Mouse (Mus musculus) lung, embryonic 14.5 days (tissue): ENCODE measurements around the gene Dnmt3c. TPM values are rescaled to one million over a fixed set of nuclear protein-coding genes. Genes with fewer than 3 reads are reported as not detected.
A peak's percentile ranks its signal among the peaks of the same experiment; 100 is the strongest.

Source experiments
- ATAC-seq: fragments of 200-750 bp; cut with Nextera tagmentation; 2 replicates; pipeline ENCODE4 v1.8.0; 2017; ENCODE audit warnings: mild to moderate bottlenecking, moderate TSS enrichment, moderate library complexity; ENCODE audit not compliant: insufficient read depth
- DNase-seq: peaks from one replicate; pipeline ENCODE4 v3.0.0-alpha.2; 2015
- H3K27ac ChIP-seq: fragments of 300-500 bp; sonication (generic); 2 replicates; pipeline ENCODE4 v1.5.1; 2014; ENCODE audit warnings: low read depth, mild to moderate bottlenecking, moderate library complexity
- H3K27me3 ChIP-seq: fragments of 300-500 bp; sonication (generic); 2 replicates; pipeline ENCODE4 v1.6.1; 2014; ENCODE audit warnings: low read length, control low read depth; ENCODE audit not compliant: insufficient read depth
- H3K36me3 ChIP-seq: fragments of 300-500 bp; sonication (generic); 2 replicates; pipeline ENCODE4 v1.6.1; 2014; ENCODE audit warnings: control low read depth; ENCODE audit not compliant: insufficient read depth
- H3K4me1 ChIP-seq: fragments of 300-500 bp; sonication (generic); 2 replicates; pipeline ENCODE4 v1.6.1; 2014; ENCODE audit warnings: antibody characterized with exemption, control low read depth; ENCODE audit not compliant: insufficient read depth
- H3K4me2 ChIP-seq: fragments of 300-500 bp; sonication (generic); 2 replicates; pipeline ENCODE4 v1.6.1; 2014; ENCODE audit warnings: mild to moderate bottlenecking
- H3K4me3 ChIP-seq: fragments of 300-500 bp; sonication (generic); 2 replicates; pipeline ENCODE4 v1.5.1; 2014; ENCODE audit warnings: low read depth, low read length
- H3K9ac ChIP-seq: fragments of 300-500 bp; sonication (generic); 2 replicates; pipeline ENCODE4 v1.6.1; 2014
- H3K9me3 ChIP-seq: fragments of 300-500 bp; sonication (generic); 2 replicates; pipeline ENCODE4 v1.6.1; 2016; ENCODE audit warnings: low read depth, low read length, control low read depth
- CTCF ChIP-seq: IDR thresholded peaks from 2 replicates; pipeline ENCODE4 v1.5.1; 2016; ENCODE audit warnings: antibody characterized with exemption, low read depth
- WGBS: fragments of 180-500 bp; shearing (Covaris S2); extraction: QIAGEN DNeasy Blood & Tissue Kit; methylation state at CpG from one replicate; pipeline ENCODE4 v1.1.7; 2014; 5-methylcytosine and 5-hydroxymethylcytosine counted together
- polyA plus RNA-seq: library from polyadenylated mRNA; unstranded; fragments of >200 nt; fragmentation: Nextera tagmentation; extraction: Ambion mirVana; gene quantifications from 2 replicates; pipeline ENCODE4 v1.2.1, GENCODE M21; 2014

Gene Dnmt3c
- polyA plus RNA-seq, 1 experiment from 2014 or later = 0.12 TPM

- Histone ChIP-seq H3K36me3 (peaks cover 39% of the 10 kb centered on the region), H3K4me2 (no peak overlapping the region), H3K9ac (no peak overlapping the region), H3K9me3 (no peaks in the 10 kb centered on the region), H3K4me1 (peaks cover 3% of the 10 kb centered on the region; the same call in 1 of the 2 replicates), H3K4me3 (no peak overlapping the region), H3K27me3 (no peaks in the 10 kb centered on the region), H3K27ac (no peak overlapping the region)
- DNase-seq (no peak), ATAC-seq (no peak)
- TF ChIP-seq CTCF = no peak
Observed at GRCm38 (mm10) chr2:153747994-153748393, 51.5 kb downstream of the Dnmt3c start.

- Histone ChIP-seq H3K27ac (no peak overlapping the region), H3K4me1 (no peaks in the 10 kb centered on the region), H3K4me3 (no peak overlapping the region), H3K36me3 (peaks cover 54% of the 10 kb centered on the region), H3K27me3 (no peaks in the 10 kb centered on the region), H3K9me3 (no peaks in the 10 kb centered on the region), H3K9ac (no peak overlapping the region), H3K4me2 (no peak overlapping the region)
- TF ChIP-seq CTCF = no peak
- peak; percentile 35; the same call in 1 of the 2 replicates for ATAC-seq
- DNase-seq = peak; percentile 60
- whole genome bisulfite sequencing = 57% methylated on average over 2 of the region's 2 CpGs
Observed at GRCm38 (mm10) chr2:153750363-153750762, 53.9 kb downstream of the Dnmt3c start.

- H3K36me3 ChIP-seq = peaks cover 93% of the 10 kb centered on the region
- WGBS = 85% methylated on average over 5 of the region's 5 CpGs
- no peaks in the 10 kb centered on the region for H3K4me1 ChIP-seq
Observed at GRCm38 (mm10) chr2:153762121-153762520, 65.7 kb downstream of the Dnmt3c start.

GRCm38 (mm10) chr2:153767484-153767883, 71.0 kb downstream of the Dnmt3c start:
- 66% methylated on average over 6 of the region's 6 CpGs for WGBS
- Histone ChIP-seq H3K36me3 (peaks cover 76% of the 10 kb centered on the region), H3K4me3 (no peak overlapping the region), H3K4me2 (no peak overlapping the region), H3K4me1 (0 out of 2 replicates have a peak, but pooled peaks cover 3% of the 10 kb centered on the region), H3K27ac (no peak overlapping the region), H3K9me3 (no peaks in the 10 kb centered on the region), H3K9ac (no peak overlapping the region), H3K27me3 (no peaks in the 10 kb centered on the region)
- TF ChIP-seq CTCF = no peak
- ATAC-seq (no peak), DNase-seq (no peak)

More at GRCm38 (mm10) chr2:153762121-153762520, 65.7 kb downstream of the Dnmt3c start:
- Histone ChIP-seq H3K9ac (no peak overlapping the region), H3K4me2 (no peak overlapping the region), H3K27ac (no peak overlapping the region), H3K27me3 (no peaks in the 10 kb centered on the region), H3K4me3 (no peak overlapping the region), H3K9me3 (no peaks in the 10 kb centered on the region)
- ATAC-seq (no peak), DNase-seq (no peak)
- TF ChIP-seq CTCF = no peak

- H3K9ac ChIP-seq = no peak overlapping the region
- no peak overlapping the region for H3K4me3 ChIP-seq
- DNase-seq (no peak), ATAC-seq (no peak)
- peaks cover 65% of the 10 kb centered on the region for H3K36me3 ChIP-seq
- no peaks in the 10 kb centered on the region for H3K9me3 ChIP-seq
- no peak overlapping the region for H3K27ac ChIP-seq
- H3K4me2 ChIP-seq = no peak overlapping the region
- 86% methylated on average over 2 of the region's 2 CpGs for WGBS
- TF ChIP-seq CTCF = no peak
- 0 out of 2 replicates have a peak, but pooled peaks cover 3% of the 10 kb centered on the region for H3K4me1 ChIP-seq
- H3K27me3 ChIP-seq = no peaks in the 10 kb centered on the region
Observed at GRCm38 (mm10) chr2:153768881-153769280, 72.4 kb downstream of the Dnmt3c start.

- H3K4me3 ChIP-seq = no peak overlapping the region
- H3K9me3 ChIP-seq = no peaks in the 10 kb centered on the region
- H3K4me1 ChIP-seq = 0 out of 2 replicates have a peak, but pooled peaks cover 3% of the 10 kb centered on the region
- H3K27me3 ChIP-seq = no peaks in the 10 kb centered on the region
- H3K9ac ChIP-seq = no peak overlapping the region
- no peak for TF ChIP-seq CTCF
- ATAC-seq (no peak), DNase-seq (peak; percentile 46)
- H3K36me3 ChIP-seq = peaks cover 29% of the 10 kb centered on the region
- 65% methylated on average over 4 of the region's 4 CpGs for WGBS
- H3K27ac ChIP-seq = no peak overlapping the region
- H3K4me2 ChIP-seq = no peak overlapping the region
Observed at GRCm38 (mm10) chr2:153772950-153773349, 76.5 kb downstream of the Dnmt3c start.

- DNase-seq (no peak), ATAC-seq (no peak)
- Histone ChIP-seq H3K36me3 (peaks cover 12% of the 10 kb centered on the region), H3K9me3 (no peaks in the 10 kb centered on the region), H3K4me3 (no peak overlapping the region), H3K4me1 (0 out of 2 replicates have a peak, but pooled peaks cover 7% of the 10 kb centered on the region), H3K27ac (no peak overlapping the region), H3K9ac (no peak overlapping the region), H3K4me2 (no peak overlapping the region), H3K27me3 (no peaks in the 10 kb centered on the region)
- 96% methylated on average over 4 of the region's 4 CpGs for WGBS
- no peak for TF ChIP-seq CTCF
Observed at GRCm38 (mm10) chr2:153775472-153775871, 79.0 kb downstream of the Dnmt3c start.
